Mouse (Mus musculus): ENCODE data around the gene Zfp30. TPM values are rescaled to one million over a fixed set of nuclear protein-coding genes. Genes with fewer than 3 reads are reported as not detected.

Gene Zfp30
- 1 to 10 TPM; 4.3 to 6.2 (median 5.1) TPM for total RNA-seq (2022)

DNA sequence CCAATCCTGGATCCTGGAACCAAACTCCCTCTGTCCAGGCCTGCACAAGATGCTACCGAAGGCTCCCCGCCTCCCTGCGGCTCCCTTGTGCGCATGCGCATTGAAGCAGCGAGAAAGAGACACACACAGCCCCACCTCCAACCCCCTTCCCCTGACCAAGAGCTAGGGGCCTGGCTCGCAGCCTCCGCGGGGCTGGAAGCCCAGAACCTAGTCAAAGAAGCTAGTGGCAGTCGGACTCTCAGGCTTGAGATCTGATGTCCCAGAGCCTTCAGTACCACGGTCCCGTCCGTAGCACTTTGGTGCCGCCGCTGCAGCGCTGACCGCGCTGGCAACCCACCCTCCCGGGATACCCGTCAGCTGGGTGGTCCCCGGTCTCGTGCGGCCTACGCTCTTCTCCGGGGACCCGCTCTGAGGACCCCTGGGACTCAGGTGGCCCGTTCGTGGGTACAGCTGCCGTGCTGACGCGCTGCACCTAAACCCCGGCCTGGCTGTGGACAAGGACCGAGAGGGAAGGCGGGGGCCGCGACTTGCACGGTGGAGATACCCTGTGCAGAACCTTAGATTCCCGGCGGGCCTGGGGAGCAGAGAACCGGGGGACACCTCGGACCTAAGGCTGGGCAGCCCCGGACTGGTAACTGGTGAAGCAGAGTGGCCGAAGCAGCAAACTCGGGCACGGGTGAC is at the start of gene Zfp30:
Gene Zfp30, plus strand, starts transcription at position 128 of the 681 bp plus-strand sequence.
- DNase-seq (ENCODE audit: low spot score): peak; percentile 78

DNA sequence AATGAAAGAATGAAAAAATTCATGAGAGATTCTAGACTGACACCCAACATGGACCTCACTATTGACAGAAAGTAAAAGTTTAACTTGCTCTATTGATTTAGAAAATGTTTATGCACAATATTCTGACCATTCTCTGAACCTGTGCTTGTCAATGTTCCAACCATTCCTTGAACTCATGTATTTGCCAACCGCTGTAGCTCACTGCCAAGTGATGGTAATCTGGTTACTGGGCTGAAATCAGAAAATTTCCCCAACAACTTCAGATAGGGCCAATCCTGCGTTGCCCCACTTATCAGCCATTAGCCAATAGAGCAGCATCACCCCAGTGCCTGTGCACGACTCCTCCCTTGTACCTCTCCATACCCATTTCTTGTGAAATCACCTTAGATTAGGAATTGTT is 41.5 kb upstream of the Zfp30 start:
- DNase-seq (ENCODE audit: low spot score): no peak

- DNase-seq (ENCODE audit: low spot score): no peak
Observed at GRCm38 (mm10) chr7:29760476-29760875, 23.3 kb upstream of the Zfp30 start.

- DNase-seq (ENCODE audit: low spot score): no peak
Observed at GRCm38 (mm10) chr7:29764702-29765101, 19.1 kb upstream of the Zfp30 start.

GRCm38 (mm10) chr7:29767058-29767686 is 16.6 kb upstream of the Zfp30 start:
- peak; percentile 90 for DNase-seq (ENCODE audit: low spot score)

DNA sequence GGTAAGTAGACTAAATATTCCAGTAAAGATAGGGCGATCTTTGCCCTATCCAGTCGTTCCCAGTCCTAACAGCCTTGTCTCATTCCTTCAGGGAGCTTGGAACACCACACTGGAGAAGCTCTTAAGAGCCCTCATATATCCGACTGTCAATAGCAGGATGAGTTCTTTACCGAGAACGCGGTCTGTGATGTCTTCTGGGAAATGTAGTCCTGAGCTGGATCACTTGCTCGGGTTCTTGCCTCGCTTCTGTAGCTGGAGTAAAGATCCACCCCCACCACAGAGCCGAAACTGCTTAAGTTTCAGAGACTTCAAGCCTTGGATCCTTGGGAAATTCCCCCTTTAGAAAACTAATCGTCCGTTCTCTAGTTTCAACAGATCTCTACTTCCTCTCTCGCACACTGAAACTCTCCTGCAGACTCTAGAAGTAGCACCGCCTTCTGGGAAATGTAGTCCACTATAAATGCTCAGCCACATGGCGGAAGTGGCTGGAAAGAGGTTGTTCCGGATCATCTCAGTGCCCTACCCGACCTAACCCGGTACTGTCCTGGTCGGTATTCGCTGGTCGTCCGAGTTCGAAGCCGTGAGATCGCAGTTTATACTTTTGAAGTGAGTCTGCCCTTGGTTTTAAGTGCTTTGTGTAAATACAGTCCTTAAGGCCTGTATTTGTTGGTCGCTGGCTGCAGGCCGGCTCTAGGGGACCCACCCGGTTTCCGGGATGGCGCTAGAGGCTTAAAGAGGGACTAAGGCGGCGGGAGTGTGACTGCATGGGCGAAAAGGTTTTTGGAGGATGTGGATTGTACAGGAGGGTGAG is 15.5 kb upstream of the Zfp30 start, which contains the start of gene Zfp84:
Gene Zfp84, plus strand, starts transcription at position 463 of the 811 bp plus-strand sequence.
- DNase-seq (ENCODE audit: low spot score): peak; percentile 97

DNA sequence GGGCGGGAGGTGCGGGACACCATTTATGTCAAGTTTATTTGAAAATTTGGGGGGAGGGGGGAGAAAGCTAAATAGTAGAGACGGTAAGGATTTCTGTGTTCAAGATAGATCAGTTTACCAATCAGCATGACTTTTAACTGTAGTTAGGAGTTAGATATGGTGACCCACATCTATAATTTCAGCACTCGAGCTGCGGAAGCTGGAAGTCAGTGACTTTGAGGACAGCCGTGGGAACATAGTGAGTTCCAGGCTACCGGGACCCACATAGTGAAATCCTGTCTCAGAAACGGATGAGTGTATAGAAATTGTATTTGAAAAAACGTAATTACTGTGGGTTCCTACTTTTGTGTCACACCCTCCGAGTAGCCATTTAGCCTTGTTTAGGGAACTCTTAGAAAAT is 14.8 kb upstream of the Zfp30 start:
- no peak for DNase-seq (ENCODE audit: low spot score)

DNA sequence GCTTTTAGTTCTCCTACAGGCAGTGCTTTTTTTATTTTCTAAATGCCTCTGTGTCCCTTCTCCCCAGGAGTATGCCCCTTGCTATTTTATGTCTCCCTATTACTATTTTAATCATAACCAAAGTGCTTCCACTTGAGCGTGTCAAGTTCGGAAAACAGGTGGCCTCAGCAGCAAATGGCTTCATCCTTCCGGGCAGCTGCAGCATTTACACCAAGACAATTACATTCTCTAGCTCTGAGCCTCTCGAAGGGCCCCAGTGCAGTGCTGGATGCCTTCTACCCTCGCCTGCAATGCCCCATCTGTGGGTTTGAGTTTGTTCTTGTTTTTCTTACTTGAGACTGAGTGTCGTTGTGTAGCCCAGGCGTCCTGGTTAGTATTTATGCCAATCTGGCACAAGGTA is 10.3 kb upstream of the Zfp30 start:
- no peak for DNase-seq (ENCODE audit: low spot score)

DNA sequence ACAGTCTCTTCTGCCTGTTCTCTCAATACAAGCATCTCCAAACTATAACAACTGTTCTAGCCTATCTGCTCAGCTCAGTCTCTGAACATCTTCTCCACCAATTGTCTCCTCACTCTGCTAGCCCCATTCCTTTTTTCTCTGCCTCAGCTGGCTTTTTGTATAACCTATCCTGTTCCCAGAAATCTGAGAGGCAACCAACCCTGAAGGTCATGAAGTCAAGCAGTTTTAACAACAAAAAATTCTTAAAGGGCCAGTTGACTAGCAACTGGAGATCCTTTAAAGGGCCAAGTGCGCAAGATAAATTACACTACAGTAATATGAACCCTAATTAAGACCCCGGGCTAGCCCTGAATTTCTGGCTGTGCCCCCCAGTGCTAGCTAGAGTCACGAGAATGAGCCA is 9.4 kb upstream of the Zfp30 start:
- no peak for DNase-seq (ENCODE audit: low spot score)

GRCm38 (mm10) chr7:29776568-29776967 is 7.2 kb upstream of the Zfp30 start:
- DNase-seq (ENCODE audit: low spot score): no peak

DNA sequence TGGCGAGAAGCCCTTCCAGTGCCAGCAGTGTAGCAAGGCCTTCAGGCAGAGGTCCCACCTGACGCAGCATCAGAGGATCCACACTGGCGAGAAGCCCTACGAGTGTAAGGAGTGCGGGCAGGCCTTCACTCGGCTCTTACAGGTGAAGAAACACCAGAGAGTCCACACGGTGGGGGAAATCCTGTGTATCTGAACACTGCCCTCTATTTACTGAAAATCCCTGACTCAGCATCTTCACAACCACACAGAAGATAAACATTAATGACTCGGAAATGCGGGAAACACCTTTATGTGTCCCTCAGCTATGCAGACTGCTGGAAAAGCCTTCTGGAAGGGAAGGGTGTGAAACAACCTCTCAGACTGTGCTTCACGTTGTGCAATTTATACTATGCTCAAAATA is 6.4 kb upstream of the Zfp30 start:
- no peak for DNase-seq (ENCODE audit: low spot score)

GRCm38 (mm10) chr7:29785023-29785422 is 1.2 kb downstream of the Zfp30 start:
- DNase-seq (ENCODE audit: low spot score): no peak

DNA sequence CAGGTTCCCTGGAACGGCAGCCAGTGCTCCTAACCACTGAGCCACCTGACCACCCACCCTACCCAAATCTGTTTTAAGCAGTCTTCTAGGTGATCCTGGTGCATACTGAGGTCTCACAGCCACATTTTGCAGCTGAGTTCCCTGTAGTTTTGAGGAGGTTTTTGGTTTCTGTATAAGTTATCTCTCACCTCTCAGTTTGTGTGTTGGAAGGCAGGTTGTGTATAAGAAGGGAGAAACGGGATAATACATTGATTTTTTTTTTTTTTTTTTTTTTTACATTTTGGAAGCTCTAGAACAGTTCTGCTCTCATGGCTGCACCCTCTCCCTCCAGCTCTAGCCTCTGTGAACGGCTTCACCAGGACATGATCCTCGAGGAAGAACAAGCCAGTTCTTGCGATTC is 2.1 kb downstream of the Zfp30 start:
- no peak for DNase-seq (ENCODE audit: low spot score)

- no peak for DNase-seq (ENCODE audit: low spot score)
Observed at GRCm38 (mm10) chr7:29792906-29793305, 9.1 kb downstream of the Zfp30 start.

DNA sequence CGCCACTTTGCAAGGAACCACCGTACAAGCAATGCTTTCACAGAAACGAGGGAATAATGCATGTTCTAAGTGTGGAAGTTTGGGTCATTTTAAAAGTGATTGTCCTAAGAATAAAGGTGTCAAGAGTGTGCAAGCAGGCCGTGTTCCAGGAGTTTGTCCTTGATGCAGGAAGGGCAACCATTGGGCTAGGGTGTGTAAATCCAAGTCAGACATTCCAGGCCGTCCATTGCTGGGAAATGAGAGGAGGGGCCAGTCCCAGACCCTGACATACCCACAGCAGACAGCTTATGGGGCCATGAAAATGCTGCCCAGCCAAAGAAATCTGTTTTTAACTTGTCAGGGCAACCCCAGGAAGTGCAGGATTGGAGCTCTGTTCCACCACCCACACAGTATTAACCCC is 23.2 kb downstream of the Zfp30 start:
- DNase-seq (ENCODE audit: low spot score): no peak

- no peak for DNase-seq (ENCODE audit: low spot score)
Observed at GRCm38 (mm10) chr7:29812244-29812643, 28.4 kb downstream of the Zfp30 start.

- DNase-seq (ENCODE audit: low spot score): no peak
Observed at GRCm38 (mm10) chr7:29814381-29814780, 30.6 kb downstream of the Zfp30 start.

GRCm38 (mm10) chr7:29815061-29815784 is 31.4 kb downstream of the Zfp30 start:
- DNase-seq (ENCODE audit: low spot score): no peak

DNA sequence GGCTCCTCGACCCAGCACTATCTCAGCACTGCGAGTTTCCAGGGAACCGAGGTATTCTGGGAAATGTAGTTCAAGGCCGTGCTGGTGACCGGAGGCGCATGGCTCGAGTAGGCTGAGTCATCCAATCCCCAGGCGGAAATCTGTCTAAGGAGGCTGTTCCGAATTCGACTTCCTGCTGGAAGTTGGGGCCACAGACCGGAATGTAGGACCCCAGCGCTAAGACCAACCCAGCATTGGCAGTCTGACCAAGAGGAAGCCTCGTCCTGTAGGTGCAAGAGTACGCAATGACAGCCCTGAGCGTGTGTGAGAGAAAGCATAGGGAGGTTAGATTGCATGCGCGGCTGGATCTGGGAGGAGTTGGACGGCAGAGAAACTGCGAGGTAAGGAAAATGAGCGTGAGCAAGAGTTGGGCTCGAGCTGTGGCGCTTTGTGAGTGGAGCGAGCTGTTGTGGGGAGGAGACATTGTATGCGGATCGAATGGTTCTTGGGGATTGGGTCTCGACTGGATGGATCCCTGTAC is 32.2 kb downstream of the Zfp30 start, which contains the start of gene Zfp790:
Gene Zfp790, plus strand, starts transcription at position 205 of the 520 bp plus-strand sequence.
- peak; percentile 95 for DNase-seq (ENCODE audit: low spot score)

- DNase-seq (ENCODE audit: low spot score): peak; percentile 87
Observed at GRCm38 (mm10) chr7:29818619-29819254, 34.9 kb downstream of the Zfp30 start.

GRCm38 (mm10) chr7:29828001-29828400 is 44.2 kb downstream of the Zfp30 start:
- no peak for DNase-seq (ENCODE audit: low spot score)
